Mouse (Mus musculus) heart, adult 9 months (tissue): ENCODE measurements around the gene Olfml3.

Source experiments
- DNase-seq, 2 experiments: peaks; one replicate each; pipeline ENCODE4 v3.0.0; 2022; ENCODE audit warnings: low spot score in 2 of 2

Olfml3 gene

GRCm38 (mm10) chr3:103739329-103739728, 1.5 kb upstream of the Olfml3 start, which contains the start of gene Gm10964:
TSS of gene Gm10964 (plus strand) at chr3:103739366.
- no peak for DNase-seq

- DNase-seq, result peak; percentile 47 to 50
Observed at GRCm38 (mm10) chr3:103737061-103737754, 593 bp downstream of the Olfml3 start.

GRCm38 (mm10) chr3:103735776-103736600, 1.8 kb downstream of the Olfml3 start:
- no peak for DNase-seq

GRCm38 (mm10) chr3:103734696-103735519, 2.9 kb downstream of the Olfml3 start:
- peak; percentile 50 to 65 for DNase-seq

- DNase-seq, result no peak
Observed at GRCm38 (mm10) chr3:103733799-103734695, 3.8 kb downstream of the Olfml3 start.

- no peak for DNase-seq
Observed at GRCm38 (mm10) chr3:103733176-103733575, 4.6 kb downstream of the Olfml3 start.

GRCm38 (mm10) chr3:103732116-103732515, 5.7 kb downstream of the Olfml3 start:
- DNase-seq, result no peak

GRCm38 (mm10) chr3:103729850-103730249, 8.0 kb downstream of the Olfml3 start:
- no peak for DNase-seq

- no peak for DNase-seq
Observed at GRCm38 (mm10) chr3:103727813-103728326, 9.9 kb downstream of the Olfml3 start.

GRCm38 (mm10) chr3:103726642-103727041, 11.2 kb downstream of the Olfml3 start:
- DNase-seq, result no peak

- DNase-seq, result no peak
Observed at GRCm38 (mm10) chr3:103724137-103724536, 13.7 kb downstream of the Olfml3 start.

- no peak for DNase-seq
Observed at GRCm38 (mm10) chr3:103718728-103719127, 19.1 kb downstream of the Olfml3 start.

- DNase-seq, result peak in 1 of 2 experiments; percentile 32
Observed at GRCm38 (mm10) chr3:103716774-103717760, 20.7 kb downstream of the Olfml3 start.

GRCm38 (mm10) chr3:103715762-103716693, 21.8 kb downstream of the Olfml3 start:
- peak in 1 of 2 experiments; percentile 29 for DNase-seq

GRCm38 (mm10) chr3:103714942-103715341, 22.9 kb downstream of the Olfml3 start:
- no peak for DNase-seq

GRCm38 (mm10) chr3:103714236-103714875, 23.4 kb downstream of the Olfml3 start:
- DNase-seq, result no peak

- DNase-seq, result no peak
Observed at GRCm38 (mm10) chr3:103712196-103712595, 25.6 kb downstream of the Olfml3 start.
